Mouse (Mus musculus) bone marrow macrophage, adult 2 months (primary cell): Measurements from ENCODE around the gene Foxj3.

Experiments
- CTCF ChIP-seq: IDR thresholded peaks from 2 replicates; pipeline ENCODE4 v1.5.1; 2012; ENCODE audit warnings: low read depth, mild to moderate bottlenecking, low read length, moderate library complexity
- POLR2A ChIP-seq: IDR thresholded peaks from 2 replicates; pipeline ENCODE4 v1.6.1; 2012; ENCODE audit warnings: mild to moderate bottlenecking, low read depth, low read length, borderline replicate concordance

- TF ChIP-seq POLR2A (no peak), CTCF (no peak)
Measured at GRCm38 (mm10) chr4:119590027-119590426, 53.2 kb downstream of the Foxj3 start.
